Mouse (Mus musculus) urinary bladder, postnatal 36 days (tissue): ENCODE results near the gene Gm35315.
"Not testable (repeated sequence)": the region's sequence is repeated elsewhere in the genome, so short reads cannot be mapped to it uniquely, and the experiment has no call there.

Experiments
- DNase-seq, 2 experiments: peaks; one replicate each; pipeline ENCODE4 v3.0.0; 2022; ENCODE audit warnings: low spot score in 2 of 2, mixed read lengths in 1 of 2

Gene Gm35315

DNA sequence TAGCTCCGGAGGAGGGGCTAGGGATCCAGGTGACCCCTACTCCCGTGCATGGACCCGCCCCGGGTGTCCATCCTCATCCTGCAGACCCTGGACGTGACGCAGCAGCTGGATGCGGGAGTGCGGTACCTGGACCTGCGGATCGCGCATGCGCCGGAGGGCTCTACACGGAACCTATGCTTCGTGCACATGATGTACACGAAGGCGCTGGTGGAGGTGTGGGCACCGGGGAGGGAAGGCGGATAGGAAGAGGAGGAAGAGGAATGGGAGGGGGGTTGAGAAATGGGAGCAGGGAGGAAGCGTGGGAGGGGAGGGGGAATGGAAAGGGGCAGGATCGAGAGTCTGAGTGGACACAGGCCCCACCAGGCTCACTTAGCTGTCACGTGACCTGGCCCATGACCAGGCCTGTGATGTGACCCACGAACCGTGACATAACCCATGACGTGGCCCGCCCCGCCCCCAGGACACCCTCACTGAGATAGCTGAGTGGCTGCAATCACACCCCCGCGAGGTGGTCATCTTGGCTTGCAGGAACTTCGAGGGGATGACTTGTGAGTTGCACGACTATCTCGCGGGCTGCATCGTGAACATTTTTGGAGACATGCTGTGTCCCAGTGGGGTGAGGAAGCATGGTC lies 7.6 kb upstream of the Gm35315 start:
- no peak for DNase-seq

- no peak for DNase-seq
Measured at GRCm38 (mm10) chr5:110100921-110101631, 6.9 kb upstream of the Gm35315 start.

- no peak for DNase-seq
Measured at GRCm38 (mm10) chr5:110099656-110100580, 5.7 kb upstream of the Gm35315 start, which contains the start of gene Plcxd1. Gene Plcxd1, plus strand, starts transcription at chr5:110099969.

- no peak for DNase-seq
Measured at GRCm38 (mm10) chr5:110098991-110099477, 4.8 kb upstream of the Gm35315 start.

GRCm38 (mm10) chr5:110094847-110095213 lies 610 bp upstream of the Gm35315 start:
- no peak for DNase-seq

DNA sequence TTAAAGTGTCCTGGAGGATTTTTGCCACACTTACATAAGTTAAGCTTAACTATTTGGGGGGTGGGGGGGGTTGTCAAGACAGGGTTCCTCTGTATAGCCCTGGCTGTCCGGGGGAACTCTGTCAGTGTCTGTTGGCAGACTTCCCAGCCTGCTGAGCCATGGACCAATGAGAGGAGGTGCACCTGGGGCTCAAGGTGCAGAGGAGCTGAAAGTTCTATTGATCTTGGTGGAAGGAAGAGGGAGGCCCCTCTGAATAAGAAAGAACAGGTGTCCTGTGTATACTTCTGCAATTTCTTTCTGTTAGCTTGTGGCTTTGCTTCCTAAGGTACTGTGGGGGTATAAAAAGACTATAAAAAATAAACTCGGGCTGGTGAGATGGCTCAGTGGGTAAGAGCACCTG lies 2.7 kb downstream of the Gm35315 start:
- no peak for DNase-seq

- no peak for DNase-seq
Measured at GRCm38 (mm10) chr5:110086161-110086866, 7.9 kb downstream of the Gm35315 start.

GRCm38 (mm10) chr5:110082961-110083360 lies 11.3 kb downstream of the Gm35315 start:
- no peak for DNase-seq

DNA sequence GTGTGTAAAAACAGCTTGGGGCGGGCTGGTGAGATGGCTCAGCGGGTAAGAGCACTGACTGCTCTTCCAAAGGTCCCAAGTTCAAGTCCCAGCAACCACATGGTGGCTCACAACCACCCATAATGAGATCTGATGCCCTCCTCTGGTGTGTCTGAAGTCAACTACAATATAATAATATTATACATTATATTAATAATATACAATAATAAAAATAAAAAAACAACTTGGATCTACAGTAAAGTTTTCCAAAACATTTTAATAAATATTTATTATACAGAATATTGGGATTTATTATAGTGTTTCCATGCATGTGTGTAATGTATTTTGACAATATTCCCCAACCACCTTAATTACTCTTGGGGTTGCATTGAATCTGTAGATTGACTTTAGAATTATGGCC lies 21.8 kb downstream of the Gm35315 start, which contains the start of gene Gm17655:
TSS of gene Gm17655 (minus strand) at position 101 of the 400 bp plus-strand sequence.
- DNase-seq, result not testable (repeated sequence)

DNA sequence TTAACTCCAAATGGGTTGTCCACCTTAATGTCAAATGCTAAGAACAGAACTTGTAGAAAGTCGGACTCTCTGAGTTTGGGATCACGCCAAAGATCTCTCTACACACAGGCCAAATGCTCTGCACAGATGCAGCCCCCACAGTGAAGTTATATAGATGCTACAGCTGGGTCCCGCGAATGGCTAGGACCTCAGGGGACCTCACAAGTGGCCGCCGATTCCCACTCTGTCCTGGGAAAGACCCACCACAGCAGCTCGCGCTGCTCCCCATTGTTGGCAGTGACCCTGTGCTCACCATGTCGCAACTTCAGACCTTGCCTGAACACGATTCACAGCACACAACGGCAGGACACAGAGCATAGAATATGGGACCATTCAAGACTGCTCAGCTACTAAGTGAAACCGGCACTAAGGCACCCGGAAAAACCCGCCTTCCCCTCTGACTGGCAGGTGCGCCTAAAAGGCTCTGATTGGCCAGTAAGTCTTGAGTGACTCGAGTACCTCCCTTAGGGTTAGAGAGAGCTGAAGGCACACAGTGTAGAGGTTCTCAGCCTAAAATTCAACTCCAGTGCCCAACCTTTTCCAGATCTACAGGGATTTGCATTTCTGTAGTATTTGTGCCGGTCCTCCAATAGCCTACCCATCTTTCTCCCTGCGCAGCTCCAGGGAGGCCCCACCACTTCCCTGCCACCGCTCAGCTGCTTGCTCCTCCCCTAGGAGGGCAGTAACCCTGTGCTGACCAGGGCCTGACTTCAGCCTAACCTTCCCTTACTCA lies 36.4 kb downstream of the Gm35315 start:
- DNase-seq, result peak; percentile 85
